In the genomic region with DNA sequence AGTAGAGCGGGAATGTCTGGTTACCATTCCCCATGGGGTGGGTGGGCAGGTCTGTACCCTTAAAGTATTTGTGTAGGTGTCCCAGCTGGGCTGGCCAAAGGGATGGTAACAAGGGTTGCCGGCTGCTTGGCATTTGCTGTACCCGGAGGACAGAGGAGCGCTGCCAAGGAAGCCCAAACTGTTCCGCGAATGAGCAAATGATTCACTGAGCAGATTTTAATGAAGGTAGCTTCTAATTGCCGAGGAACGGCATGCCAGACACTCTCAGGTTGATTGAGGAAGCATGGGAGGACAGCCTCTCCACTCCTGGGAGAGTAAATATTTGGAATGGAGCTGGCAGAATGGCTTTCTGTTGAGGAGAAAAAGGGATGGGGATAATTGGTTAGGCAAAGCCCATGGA, we compare ENCODE assay signal across 24 mouse cellular contexts. TPM values are rescaled to one million over a fixed set of nuclear protein-coding genes. Genes with fewer than 3 reads are reported as not detected.
DNase-seq lines count a peak whose midpoint lies in the region; TF ChIP-seq lines count a peak whose summit lies in the region.
"Had no signal": no experiment of that assay in that cellular context is flagged by ENCODE, and none has a peak within 500 bp of the region (broad histone marks: within the 10 kb centered on the region; RNA-seq: fewer than 3 reads in every experiment).

No protein-coding gene starts in this region.

- TF ChIP-seq CTCF in left cerebral cortex, adult 2 months (IDR thresholded peaks at IDR 0.05): no peak

- intact Hi-C loops in heart, postnatal 14 days (cut with DNase I): no loop called here
- intact Hi-C loops in left cerebral cortex, postnatal 4 days (cut with DNase I): no loop called here
- intact Hi-C loops in left cerebral cortex, adult 2 months (cut with DNase I): no loop called here
- intact Hi-C loops in heart, postnatal 36 days (cut with DNase I): no loop called here

- H3K27ac ChIP-seq in left cerebral cortex, adult 2 months: no peak overlapping the region
- H3K27ac ChIP-seq: forebrain, embryonic 10.5 days; heart, embryonic 13.5 days; neural tube, embryonic 13.5 days had no signal

- DNase-seq in heart, adult 11 months: peak; percentile 48
- DNase-seq in heart, postnatal 14 days: no peak
- peak; percentile 67 for DNase-seq in left cerebral cortex, postnatal 4 days
- no peak for DNase-seq in left cerebral cortex, adult 2 months (ENCODE audit: extremely low spot score in 1 of 2, low spot score in 2 of 2)
- DNase-seq in cerebellum, adult 9-10 months: peak; percentile 51
- DNase-seq in gastrocnemius, postnatal 4 days (ENCODE audit: low spot score in 2 of 2): no peak
- DNase-seq in heart, postnatal 36 days: no peak
- DNase-seq in lung, postnatal 4 days: no peak
- DNase-seq: adrenal gland, adult 2 months; kidney, postnatal 10 days; liver; liver, postnatal 0 days; lung, postnatal 14 days; right cerebral cortex, postnatal 14 days; thymus, postnatal 14 days had no signal

- no peak overlapping the region for H3K4me3 ChIP-seq in left cerebral cortex, adult 2 months
- H3K4me3 ChIP-seq: forebrain, embryonic 10.5 days; heart, embryonic 13.5 days; neural tube, embryonic 13.5 days had no signal

RNA-seq across cellular contexts. Expression of a gene that starts 16.3 kb away (rescaled TPM):
- total RNA-seq in heart, postnatal 14 days (2021): not detected
- total RNA-seq in left cerebral cortex, postnatal 4 days (2021): not detected
- not detected for total RNA-seq in left cerebral cortex, adult 2 months (2021)
- not detected for total RNA-seq in gastrocnemius, postnatal 4 days (2021)
- total RNA-seq in heart, postnatal 36 days (2021): not detected
- total RNA-seq: adrenal gland, adult 2 months; granulocyte monocyte progenitor cell, adult 5-6 weeks; hematopoietic stem cell, adult 5-6 weeks; layer of hippocampus, postnatal 25 days; left cerebral cortex, postnatal 25 days; megakaryocyte-erythroid progenitor cell, adult 5-6 weeks; MEL had no signal

RNA-seq across cellular contexts. Expression of a gene that starts 29.6 kb away (rescaled TPM):
- total RNA-seq in heart, postnatal 14 days (2021): 10 to 100 TPM; 36.8 to 41.8 TPM
- total RNA-seq in left cerebral cortex, postnatal 4 days (2021): 10 to 100 TPM; 11.8 to 14.6 TPM
- 10 to 100 TPM; 20.2 to 27.2 TPM for total RNA-seq in left cerebral cortex, adult 2 months (2021)
- total RNA-seq in gastrocnemius, postnatal 4 days (2021): 10 to 100 TPM; 33.1 to 41.7 TPM
- total RNA-seq in heart, postnatal 36 days (2021): 10 to 100 TPM; 30.6 to 32.7 TPM

Comparison
In these comparisons a context has a peak if more than half of its experiments do, and no peak if none do; other contexts are left out.
1. DNase-seq: peak in heart, adult 11 months (single experiment), left cerebral cortex, postnatal 4 days (single experiment) and cerebellum, adult 9-10 months (single experiment); none in heart, postnatal 14 days (0 of 2), left cerebral cortex, adult 2 months (0 of 2), gastrocnemius, postnatal 4 days (0 of 2), heart, postnatal 36 days (0 of 2) and lung, postnatal 4 days (0 of 2).